Mouse (Mus musculus) liver, adult 2 months (tissue): Measurements from ENCODE around the gene Angptl1.

Experiments
- CTCF ChIP-seq: fragments of 200-500 bp; IDR thresholded peaks from 2 replicates; pipeline ENCODE4 v1.5.1; 2011; ENCODE audit warnings: low read depth, low read length, control low read depth
- POLR2A ChIP-seq: fragments of 200-500 bp; IDR thresholded peaks from 2 replicates; pipeline ENCODE4 v1.6.1; 2011; ENCODE audit warnings: low read length, control low read depth; ENCODE audit not compliant: insufficient read depth; ENCODE audit errors: extremely low read depth

DNA sequence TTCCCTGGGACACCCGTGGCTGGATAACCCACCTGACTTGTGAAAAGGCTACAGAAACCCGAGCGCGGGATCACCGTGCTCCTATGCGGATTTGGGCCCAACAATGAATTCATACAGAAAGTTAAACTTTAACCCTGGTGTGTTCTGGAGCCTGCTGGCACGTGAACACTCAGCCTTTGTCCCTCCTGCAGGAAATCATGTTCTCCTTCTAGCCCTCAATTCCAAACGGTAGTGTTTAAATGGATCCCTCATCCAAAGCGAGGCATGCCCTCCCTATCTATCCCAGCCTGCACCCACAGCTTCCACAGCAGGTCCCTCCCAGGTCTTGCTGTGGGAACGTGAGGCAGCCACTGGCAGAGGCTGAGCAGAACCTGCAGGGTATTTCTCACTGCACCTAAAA, 30.0 kb upstream of the Angptl1 start:
- TF ChIP-seq CTCF (no peak), POLR2A (no peak)
